Mouse (Mus musculus) MEL (cell line): ENCODE results near the gene Fam84b. TPM values are rescaled to one million over a fixed set of nuclear protein-coding genes. Genes with fewer than 3 reads are reported as not detected.

Source experiments
- DNase-seq: peaks from one replicate; pipeline ENCODE4 v3.0.0; 2011; ENCODE audit warnings: low read depth, low spot score
- H3K27ac ChIP-seq: 2 replicates; pipeline ENCODE4 v1.5.1; 2012; ENCODE audit warnings: low read depth, mild to moderate bottlenecking, control low read depth, low read length, moderate library complexity; ENCODE audit not compliant: control insufficient read depth
- H3K27me3 ChIP-seq, 2 experiments: fragments of 150-350 bp in 1 of 2; sonication (generic) in 1 of 2; 2 replicates each; pipeline ENCODE4 v1.6.1; 2012; ENCODE audit warnings: low read length in 2 of 2, mild to moderate bottlenecking in 2 of 2, improper control_type of control experiment in 1 of 2, moderate library complexity in 1 of 2; ENCODE audit not compliant: insufficient read depth in 2 of 2, control insufficient read depth in 1 of 2
- H3K36me3 ChIP-seq, 2 experiments: 2 replicates each; pipeline ENCODE4 v1.6.1; 2012 to 2014; ENCODE audit warnings: low read length in 2 of 2, improper control_type of control experiment in 1 of 2, inconsistent platforms in 1 of 2, mild to moderate bottlenecking in 1 of 2; ENCODE audit not compliant: insufficient read depth in 2 of 2, control insufficient read depth in 1 of 2
- H3K4me1 ChIP-seq, 2 experiments: fragments of 150-350 bp in 1 of 2; sonication (generic) in 1 of 2; 2 replicates each; pipeline ENCODE4 v1.6.1; 2012; ENCODE audit warnings: low read length in 2 of 2, improper control_type of control experiment in 1 of 2, mild to moderate bottlenecking in 1 of 2; ENCODE audit not compliant: insufficient read depth in 2 of 2, control insufficient read depth in 1 of 2
- H3K4me3 ChIP-seq, 2 experiments: fragments of 150-350 bp in 1 of 2; sonication (generic) in 1 of 2; 2 replicates each; pipeline ENCODE4 v1.5.1; 2012; ENCODE audit warnings: low read depth in 2 of 2, low read length in 2 of 2, mild to moderate bottlenecking in 2 of 2, moderate library complexity in 2 of 2, control low read depth in 1 of 2, improper control_type of control experiment in 1 of 2; ENCODE audit not compliant: control insufficient read depth in 1 of 2, insufficient read depth in 1 of 2
- H3K79me2 ChIP-seq: 2 replicates; pipeline ENCODE4 v1.6.1; 2012; ENCODE audit warnings: mild to moderate bottlenecking, low read length, moderate library complexity; ENCODE audit not compliant: control insufficient read depth, poor library complexity, insufficient read depth
- H3K9ac ChIP-seq: 2 replicates; pipeline ENCODE4 v1.6.1; 2012; ENCODE audit warnings: low read depth, mild to moderate bottlenecking, control low read depth, low read length, moderate library complexity; ENCODE audit not compliant: control insufficient read depth, poor library complexity, severe bottlenecking
- H3K9me3 ChIP-seq: fragments of 150-350 bp; sonication (generic); replicated peaks from 2 replicates; pipeline ENCODE4 v1.6.1; 2012; ENCODE audit warnings: mild to moderate bottlenecking, low read length, improper control_type of control experiment, moderate library complexity; ENCODE audit not compliant: insufficient read depth
- BHLHE40 ChIP-seq: IDR thresholded peaks from 2 replicates; pipeline ENCODE4 v1.6.1; 2012; ENCODE audit warnings: low read depth, mild to moderate bottlenecking, inconsistent platforms, low read length, improper control_type of control experiment, borderline replicate concordance
- CHD2 ChIP-seq: IDR thresholded peaks from 2 replicates; pipeline ENCODE4 v1.6.1; 2011; ENCODE audit warnings: low read length, improper control_type of control experiment
- E2F4 ChIP-seq: IDR thresholded peaks from 2 replicates; pipeline ENCODE4 v1.6.1; 2011; ENCODE audit warnings: low read depth, low read length, improper control_type of control experiment, borderline replicate concordance
- GABPA ChIP-seq: IDR thresholded peaks from 2 replicates; pipeline ENCODE4 v1.6.1; 2012; ENCODE audit warnings: low read depth, mild to moderate bottlenecking, inconsistent platforms, low read length, improper control_type of control experiment, moderate library complexity
- HCFC1 ChIP-seq: IDR thresholded peaks from 2 replicates; pipeline ENCODE4 v1.6.1; 2012; ENCODE audit warnings: low read depth, mild to moderate bottlenecking, inconsistent platforms, low read length, improper control_type of control experiment, moderate library complexity
- MAX ChIP-seq: IDR thresholded peaks from 2 replicates; pipeline ENCODE4 v1.6.1; 2011; ENCODE audit warnings: low read length, improper control_type of control experiment
- MEF2A ChIP-seq: IDR thresholded peaks from 2 replicates; pipeline ENCODE4 v1.6.1; 2014; ENCODE audit warnings: low read depth, mild to moderate bottlenecking, inconsistent platforms, low read length, improper control_type of control experiment; ENCODE audit not compliant: poor library complexity, insufficient replicate concordance, severe bottlenecking; ENCODE audit errors: extremely low read depth
- MXI1 ChIP-seq: IDR thresholded peaks from 2 replicates; pipeline ENCODE4 v1.6.1; 2011; ENCODE audit warnings: mild to moderate bottlenecking, low read depth, low read length, improper control_type of control experiment
- MYB ChIP-seq: IDR thresholded peaks from 2 replicates; pipeline ENCODE4 v1.6.1; 2011; ENCODE audit warnings: mild to moderate bottlenecking, low read depth, low read length, improper control_type of control experiment
- POLR2A ChIP-seq, 2 experiments: IDR thresholded peaks; 2 replicates each; pipeline ENCODE4 v1.6.1; 2011 to 2012; ENCODE audit warnings: low read length in 2 of 2, mild to moderate bottlenecking in 2 of 2, control low read depth in 1 of 2, improper control_type of control experiment in 1 of 2, low read depth in 1 of 2, moderate library complexity in 1 of 2; ENCODE audit not compliant: control insufficient read depth in 1 of 2, insufficient read depth in 1 of 2, poor library complexity in 1 of 2
- POLR2AphosphoS2 ChIP-seq: IDR thresholded peaks from 2 replicates; pipeline ENCODE4 v1.6.1; 2011; ENCODE audit warnings: low read length, improper control_type of control experiment
- RAD21 ChIP-seq: IDR thresholded peaks from 2 replicates; pipeline ENCODE4 v1.6.1; 2011; ENCODE audit warnings: mild to moderate bottlenecking, low read depth, low read length, improper control_type of control experiment
- TCF12 ChIP-seq: IDR thresholded peaks from 2 replicates; pipeline ENCODE4 v1.6.1; 2014; ENCODE audit warnings: low read depth, mild to moderate bottlenecking, inconsistent platforms, low read length, improper control_type of control experiment, moderate library complexity
- UBTF ChIP-seq: IDR thresholded peaks from 2 replicates; pipeline ENCODE4 v1.6.1; 2012; ENCODE audit warnings: low read depth, mild to moderate bottlenecking, inconsistent platforms, low read length, improper control_type of control experiment, moderate library complexity, borderline replicate concordance; ENCODE audit not compliant: insufficient read depth
- ZC3H11A ChIP-seq: IDR thresholded peaks from 2 replicates; pipeline ENCODE4 v1.6.1; 2012; ENCODE audit warnings: low read depth, mild to moderate bottlenecking, inconsistent platforms, low read length, improper control_type of control experiment
- ZNF384 ChIP-seq: IDR thresholded peaks from 2 replicates; pipeline ENCODE4 v1.6.1; 2012; ENCODE audit warnings: low read depth, mild to moderate bottlenecking, inconsistent platforms, low read length, improper control_type of control experiment
- polyA plus RNA-seq, 2 experiments: library from polyadenylated mRNA; stranded (reverse) in 1 of 2; unstranded in 1 of 2; fragments of >175 nt in 1 of 2; fragments of >200 nt in 1 of 2; gene quantifications; 2 replicates each; pipeline versions ENCODE4 v1.2.1 to v1.2.4; 2012; ENCODE audit warnings: low replicate concordance in 2 of 2, low read depth in 1 of 2; ENCODE audit not compliant: insufficient read length in 2 of 2, insufficient read depth in 1 of 2, missing spikeins in 1 of 2
- total RNA-seq: library from RNA; depleted of rRNA; stranded (reverse); fragments of 300-350 nt; gene quantifications from 2 replicates; pipeline ENCODE4 v1.2.3, GENCODE M21; 2012

Fam84b gene
- total and polyA plus RNA-seq, 3 experiments: not detected

- Histone ChIP-seq H3K27me3 (no peaks in the 10 kb centered on the region), H3K4me1 (no peaks in the 10 kb centered on the region), H3K9ac (no peak overlapping the region), H3K9me3 (no peaks in the 10 kb centered on the region), H3K36me3 (no peaks in the 10 kb centered on the region), H3K4me3 (no peak overlapping the region), H3K79me2 (no peaks in the 10 kb centered on the region), H3K27ac (no peak overlapping the region)
- TF ChIP-seq UBTF (no peak), POLR2AphosphoS2 (no peak), GABPA (no peak), MXI1 (no peak)
- DNase-seq: no peak
Observed at GRCm38 (mm10) chr15:60898187-60898965, 44.8 kb upstream of the Fam84b start.

GRCm38 (mm10) chr15:60896040-60896439 lies 42.5 kb upstream of the Fam84b start:
- H3K79me2 ChIP-seq: no peaks in the 10 kb centered on the region
- H3K4me1 ChIP-seq: no peaks in the 10 kb centered on the region
- TF ChIP-seq MEF2A (no peak), MXI1 (no peak), POLR2A (IDR thresholded peaks at IDR 0.05; ENCODE audit: control insufficient read depth in 1 of 2, insufficient read depth in 1 of 2, low read depth in 1 of 2, low read length in 2 of 2, poor library complexity in 1 of 2) (no peak), MAX (no peak), ZC3H11A (no peak), HCFC1 (no peak), POLR2AphosphoS2 (no peak), TCF12 (no peak), MYB (no peak), RAD21 (no peak), BHLHE40 (no peak), CHD2 (no peak), E2F4 (no peak), ZNF384 (no peak)
- no peaks in the 10 kb centered on the region for H3K27me3 ChIP-seq
- no peak overlapping the region for H3K27ac ChIP-seq
- DNase-seq: no peak
- H3K9me3 ChIP-seq: no peaks in the 10 kb centered on the region; the same call in 1 of the 2 replicates
- no peak overlapping the region for H3K9ac ChIP-seq
- no peak overlapping the region for H3K4me3 ChIP-seq
- H3K36me3 ChIP-seq: no peaks in the 10 kb centered on the region
